Mouse (Mus musculus) cortical plate, adult 2 months (tissue): ENCODE measurements at regions not wholly inside any gene's neighbourhood (a gene's known extent, or its start where the extent isn't known, plus 50 kb on each side); places are given as distances from the start of the nearest gene placed in this dataset.

Experiments
- CTCF ChIP-seq: fragments of 200-500 bp; IDR thresholded peaks from 2 replicates; pipeline ENCODE4 v1.5.1; 2011; ENCODE audit warnings: mild to moderate bottlenecking, control low read depth, low read length; ENCODE audit not compliant: insufficient read depth; ENCODE audit errors: extremely low read depth
- POLR2A ChIP-seq: fragments of 200-500 bp; IDR thresholded peaks from 2 replicates; pipeline ENCODE4 v1.6.1; 2011; ENCODE audit warnings: mild to moderate bottlenecking, low read length, control low read depth; ENCODE audit not compliant: insufficient read depth; ENCODE audit errors: extremely low read depth

DNA sequence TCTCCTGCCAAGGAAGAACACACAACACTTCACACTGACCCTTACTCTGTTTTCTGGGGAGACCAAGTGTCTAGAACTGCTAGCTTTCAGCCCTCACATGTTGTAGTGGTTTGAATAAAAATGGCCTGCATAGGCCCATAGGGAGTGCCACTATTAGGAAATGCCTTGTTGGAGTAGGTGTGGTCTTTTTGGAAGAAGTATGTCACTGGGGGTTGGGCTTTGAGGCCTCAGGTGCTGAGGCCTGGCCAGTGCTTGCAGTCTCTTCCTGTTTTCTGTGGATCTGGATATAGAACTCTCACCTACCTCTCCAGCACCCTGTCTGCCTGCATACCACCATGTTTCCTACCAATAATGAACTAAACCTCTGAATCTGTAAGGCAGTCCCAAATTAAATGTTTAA is 117.9 kb downstream of the Gm9817 start:
- TF ChIP-seq POLR2A, result no peak
- TF ChIP-seq CTCF, result no peak
